ENCODE assay signal across 16 mouse cellular contexts in the genomic region with DNA sequence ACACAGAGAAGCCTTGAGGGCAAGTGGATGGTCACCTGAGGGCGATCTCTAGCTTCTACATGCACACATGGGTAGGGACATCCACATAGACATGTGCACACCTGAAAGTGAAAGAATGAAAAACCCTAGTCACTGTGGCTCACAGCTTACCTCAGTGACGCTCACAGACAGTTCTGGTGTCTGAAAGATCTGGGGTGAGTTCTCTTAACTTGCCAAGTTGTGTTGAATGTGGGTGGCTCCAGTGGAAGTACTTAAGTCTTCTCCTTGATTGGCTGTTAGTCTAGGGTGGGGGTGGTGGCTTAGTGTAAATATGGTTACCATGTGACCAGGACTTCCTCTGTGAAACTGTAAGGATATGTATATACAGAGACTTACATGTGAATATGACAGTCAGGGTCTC. TPM values are rescaled to one million over a fixed set of nuclear protein-coding genes. Genes with fewer than 3 reads are reported as not detected.
A peak's percentile ranks its signal among the peaks of the same experiment; 100 is the strongest.
DNase-seq lines count a peak whose midpoint lies in the region; ATAC-seq and TF ChIP-seq lines count a peak whose summit lies in the region.
"Had no signal": no experiment of that assay in that cellular context is flagged by ENCODE, and none has a peak within 500 bp of the region (broad histone marks: within the 10 kb centered on the region; RNA-seq: fewer than 3 reads in every experiment).

No protein-coding gene starts in this region.

- WGBS in midbrain, embryonic 13.5 days: 99% methylated on average over 2 of the region's 2 CpGs

- H3K4me2 ChIP-seq in CH12.LX (ENCODE audit: insufficient read depth, low read depth, poor library complexity, severe bottlenecking): peak overlapping the region; percentile 71
- no peak overlapping the region for H3K4me2 ChIP-seq in midbrain, embryonic 13.5 days (replicated peaks)
- H3K4me2 ChIP-seq: embryonic facial prominence, embryonic 12.5 days; forebrain, embryonic 15.5 days; lung, embryonic 14.5 days had no signal

- H3K27ac ChIP-seq in CH12.LX (ENCODE audit: insufficient read depth, low read depth): peak overlapping the region; percentile 24; the same call in 1 of the 2 replicates
- no peak overlapping the region for H3K27ac ChIP-seq in midbrain, embryonic 13.5 days
- H3K27ac ChIP-seq: embryonic facial prominence, embryonic 12.5 days; forebrain, embryonic 15.5 days had no signal

- H3K9ac ChIP-seq in CH12.LX (ENCODE audit: insufficient read depth, low read depth): no peak overlapping the region
- no peak overlapping the region for H3K9ac ChIP-seq in midbrain, embryonic 13.5 days (replicated peaks)
- H3K9ac ChIP-seq: embryonic facial prominence, embryonic 12.5 days; forebrain, embryonic 15.5 days; lung, embryonic 14.5 days had no signal

- peak in 1 of 2 experiments; percentile 21; a peak in 2 of 4 replicates for TF ChIP-seq CTCF in CH12.LX (conservative IDR thresholded peaks at IDR 0.05 in 1 of 2, IDR thresholded peaks at IDR 0.05 in 1 of 2; ENCODE audit: low read depth in 2 of 2, low read length in 2 of 2)

- peak; percentile 58 to 65 for DNase-seq in spleen, postnatal 36 days (ENCODE audit: low spot score in 2 of 2)
- DNase-seq in spleen, postnatal 4 days (ENCODE audit: low spot score in 2 of 2): no peak
- peak; percentile 51 for DNase-seq in CH12.LX (ENCODE audit: extremely low read depth)
- DNase-seq in right cerebral cortex, adult 2 months (ENCODE audit: low spot score in 2 of 2): no peak
- no peak for DNase-seq in gastrocnemius, postnatal 36 days
- DNase-seq: cerebellum, adult 9-10 months; gastrocnemius, postnatal 14 days; kidney, postnatal 14 days; lung, embryonic 14.5 days; right cerebral cortex, postnatal 4 days had no signal

- H3K9me3 ChIP-seq in CH12.LX (replicated peaks; ENCODE audit: low read length): no peaks in the 10 kb centered on the region
- no peaks in the 10 kb centered on the region for H3K9me3 ChIP-seq in midbrain, embryonic 13.5 days
- H3K9me3 ChIP-seq: embryonic facial prominence, embryonic 12.5 days; forebrain, embryonic 15.5 days had no signal

- TF ChIP-seq EP300 in CH12.LX (IDR thresholded peaks at IDR 0.05; ENCODE audit: low read length): no peak

- peak; percentile 51 for TF ChIP-seq POLR2A in CH12.LX (IDR thresholded peaks at IDR 0.05; ENCODE audit: low read depth, low read length)

- peaks cover 12% of the 10 kb centered on the region; the same call in 1 of the 2 replicates for H3K79me2 ChIP-seq in CH12.LX (replicated peaks; ENCODE audit: control insufficient read depth, extremely low read depth, insufficient read depth, poor library complexity, severe bottlenecking)

- dilution Hi-C loops in CH12.LX (cut with MboI; ENCODE audit: extremely low pct_ligation_motif_present, extremely low pct_unique_long_range_greater_than_20kb, low sequenced_read_pairs): no loop called here

- TF ChIP-seq RAD21 in CH12.LX (IDR thresholded peaks at IDR 0.05; ENCODE audit: low read depth, low read length): no peak; the same call in 1 of the 2 replicates

- peaks cover 0 to 29% of the 10 kb centered on the region in 2 experiments for H3K36me3 ChIP-seq in CH12.LX (replicated peaks in 1 of 2; ENCODE audit: control insufficient read depth in 1 of 2, insufficient read depth in 1 of 2, low read length in 1 of 2)
- no peaks in the 10 kb centered on the region for H3K36me3 ChIP-seq in midbrain, embryonic 13.5 days
- H3K36me3 ChIP-seq: forebrain, embryonic 15.5 days had no signal

- peaks cover 8 to 57% of the 10 kb centered on the region in 2 experiments for H3K4me1 ChIP-seq in CH12.LX (ENCODE audit: control insufficient read depth in 1 of 2, insufficient read depth in 2 of 2)
- H3K4me1 ChIP-seq in midbrain, embryonic 13.5 days (replicated peaks): no peaks in the 10 kb centered on the region
- H3K4me1 ChIP-seq: embryonic facial prominence, embryonic 12.5 days; forebrain, embryonic 15.5 days had no signal

- peak; percentile 97 for ATAC-seq in inflammation-experienced regulatory T-cells, adult 6 months
- ATAC-seq in monocyte, adult 5-6 weeks (replicated peaks; ENCODE audit: insufficient number of reproducible peaks, low FRiP score, low TSS enrichment, poor library complexity, severe bottlenecking): peak; percentile 86
- no peak for ATAC-seq in midbrain, embryonic 13.5 days
- ATAC-seq: forebrain, embryonic 15.5 days; midbrain, embryonic 16.5 days had no signal

- in situ Hi-C loops in CH12.LX (cut with MboI; ENCODE audit: low pct_ligation_motif_present, low pct_unique_long_range_greater_than_20kb, low sequenced_read_pairs): no loop called here

- intact Hi-C loops in gastrocnemius, postnatal 36 days (cut with DNase I): no loop called here

- H3K27me3 ChIP-seq in CH12.LX (replicated peaks): no peaks in the 10 kb centered on the region
- H3K27me3 ChIP-seq in midbrain, embryonic 13.5 days: no peaks in the 10 kb centered on the region
- H3K27me3 ChIP-seq: embryonic facial prominence, embryonic 12.5 days; forebrain, embryonic 15.5 days had no signal

- peak overlapping the region in 2 of 3 experiments; percentile 21 to 30 for H3K4me3 ChIP-seq in CH12.LX (replicated peaks in 1 of 3; ENCODE audit: low read depth in 2 of 3, low read length in 2 of 3, poor library complexity in 1 of 3)
- no peak overlapping the region for H3K4me3 ChIP-seq in midbrain, embryonic 13.5 days (replicated peaks)
- H3K4me3 ChIP-seq: embryonic facial prominence, embryonic 12.5 days; forebrain, embryonic 15.5 days had no signal

TF ChIP-seq in CH12.LX, 34 proteins besides CTCF, POLR2A, EP300 and RAD21 (continues in another document):
- TF ChIP-seq ELF1 (IDR thresholded peaks at IDR 0.05; ENCODE audit: low read depth, low read length): no peak
- TF ChIP-seq SMC3 (IDR thresholded peaks at IDR 0.05; ENCODE audit: low read depth, low read length): no peak
- TF ChIP-seq HCFC1 (IDR thresholded peaks at IDR 0.05; ENCODE audit: low read depth, low read length): no peak
- no peak; the same call in 1 of the 2 replicates for TF ChIP-seq TCF12 (IDR thresholded peaks at IDR 0.05; ENCODE audit: low read depth, low read length)
- 0 out of 2 replicates have a peak, but pooled peaks have one; percentile 19 for TF ChIP-seq SIN3A (IDR thresholded peaks at IDR 0.05; ENCODE audit: low read length)
- TF ChIP-seq UBTF (IDR thresholded peaks at IDR 0.05; ENCODE audit: low read depth, low read length): no peak
- TF ChIP-seq ZC3H11A (IDR thresholded peaks at IDR 0.05; ENCODE audit: low read depth, low read length): no peak
- TF ChIP-seq NRF1 (IDR thresholded peaks at IDR 0.05; ENCODE audit: low read depth, low read length): no peak
- TF ChIP-seq MYC (IDR thresholded peaks at IDR 0.05; ENCODE audit: low read depth, low read length): peak; percentile 96
- TF ChIP-seq MAX (IDR thresholded peaks at IDR 0.05; ENCODE audit: low read length): peak; percentile 75
- no peak for TF ChIP-seq POLR2AphosphoS2 (IDR thresholded peaks at IDR 0.05; ENCODE audit: low read depth, low read length)
- TF ChIP-seq CHD2 (IDR thresholded peaks at IDR 0.05; ENCODE audit: low read length): no peak
- no peak for TF ChIP-seq ZKSCAN1 (IDR thresholded peaks at IDR 0.05; ENCODE audit: borderline replicate concordance, low read depth, low read length)
- no peak for TF ChIP-seq PAX5 (IDR thresholded peaks at IDR 0.05; ENCODE audit: low read length)
- TF ChIP-seq ZMIZ1 (IDR thresholded peaks at IDR 0.05; ENCODE audit: low read depth, low read length): no peak
- TF ChIP-seq NELFE (IDR thresholded peaks at IDR 0.05; ENCODE audit: low read depth, low read length): no peak
- TF ChIP-seq TBP (conservative IDR thresholded peaks at IDR 0.05; ENCODE audit: low read depth, low read length): 0 out of 2 replicates have a peak, but pooled peaks have one; percentile 31
- peak; percentile 54; the same call in 1 of the 2 replicates for TF ChIP-seq USF2 (conservative IDR thresholded peaks at IDR 0.05; ENCODE audit: low read depth, low read length)
- peak; percentile 64 for TF ChIP-seq MXI1 (IDR thresholded peaks at IDR 0.05; ENCODE audit: low read depth, low read length)
- TF ChIP-seq JUN (IDR thresholded peaks at IDR 0.05; ENCODE audit: insufficient read depth, low read depth, low read length): no peak
- TF ChIP-seq CHD1 (IDR thresholded peaks at IDR 0.05; ENCODE audit: low read depth, low read length): no peak
- peak; percentile 33 for TF ChIP-seq BHLHE40 (IDR thresholded peaks at IDR 0.05; ENCODE audit: low read depth, low read length)
- TF ChIP-seq MEF2A (IDR thresholded peaks at IDR 0.05; ENCODE audit: borderline replicate concordance, low read depth, low read length): no peak
- TF ChIP-seq JUND (conservative IDR thresholded peaks at IDR 0.05; ENCODE audit: low read depth, low read length): no peak
- TF ChIP-seq KAT2A (IDR thresholded peaks at IDR 0.05; ENCODE audit: insufficient replicate concordance, low read length): no peak
- TF ChIP-seq IRF4 (IDR thresholded peaks at IDR 0.05; ENCODE audit: low read depth, low read length): peak; percentile 56
- peak; percentile 59 for TF ChIP-seq USF1 (IDR thresholded peaks at IDR 0.05; ENCODE audit: low read depth, low read length)
- no peak for TF ChIP-seq RCOR1 (conservative IDR thresholded peaks at IDR 0.05; ENCODE audit: low read depth, low read length)
- TF ChIP-seq MAZ (IDR thresholded peaks at IDR 0.05; ENCODE audit: low read depth, low read length): no peak
- no peak for TF ChIP-seq ZNF384 (IDR thresholded peaks at IDR 0.05; ENCODE audit: low read depth, low read length)
- no peak for TF ChIP-seq MAFK (IDR thresholded peaks at IDR 0.05; ENCODE audit: insufficient replicate concordance, low read length)

RNA-seq across cellular contexts. Expression of a gene that starts 17.0 kb away (rescaled TPM):
- total RNA-seq in CH12.LX (2012; rRNA removed): 44.5 and 50.7 TPM in 2 replicates
- total RNA-seq in CH12.LX (2014; rRNA removed): 30.0 and 31.6 TPM in 2 replicates
- 36.6 and 43.1 TPM in 2 replicates for polyA plus RNA-seq in CH12.LX (2012; ENCODE audit: insufficient read length, low read depth)
- polyA plus RNA-seq in inflammation-experienced regulatory T-cells, adult 6 months (2017; shearing (Covaris generic)): 10 to 100 TPM; 12.5 to 16.5 (median 13.6) TPM
- 39.0 to 52.7 TPM (median 48.6 TPM) in 3 replicates for total RNA-seq in monocyte, adult 5-6 weeks (2017)
- polyA plus RNA-seq in midbrain, embryonic 13.5 days (2015; fragmentation: Nextera tagmentation; extraction: Ambion mirVana): 103 and 107 TPM in 2 replicates
- total RNA-seq in gastrocnemius, postnatal 36 days (2021): 10 to 100 TPM; 45.3 to 46.6 TPM

RNA-seq across cellular contexts. Expression of a gene that starts 39.3 kb away (rescaled TPM):
- total RNA-seq in CH12.LX (2012; rRNA removed): 49.6 and 50.5 TPM in 2 replicates
- total RNA-seq in CH12.LX (2014; rRNA removed): 27.0 and 31.9 TPM in 2 replicates
- polyA plus RNA-seq in CH12.LX (2012; ENCODE audit: insufficient read length, low read depth): 42.3 and 47.5 TPM in 2 replicates
- 10 to 100 TPM; 13.2 to 23.6 (median 14.6) TPM for polyA plus RNA-seq in inflammation-experienced regulatory T-cells, adult 6 months (2017; shearing (Covaris generic))
- total RNA-seq in monocyte, adult 5-6 weeks (2017): 10.4 to 19.8 TPM (median 13.9 TPM) in 3 replicates
- polyA plus RNA-seq in midbrain, embryonic 13.5 days (2015; fragmentation: Nextera tagmentation; extraction: Ambion mirVana): 31.7 and 35.5 TPM in 2 replicates
- total RNA-seq in gastrocnemius, postnatal 36 days (2021): 10 to 100 TPM; 13.9 to 14.5 TPM

Comparison
In these comparisons a context has a peak if more than half of its experiments do, and no peak if none do; other contexts are left out.
1. DNase-seq: peak in spleen, postnatal 36 days (2 of 2) and CH12.LX (single experiment); none in spleen, postnatal 4 days (0 of 2), right cerebral cortex, adult 2 months (0 of 2) and gastrocnemius, postnatal 36 days (0 of 2).